In the genomic region with DNA sequence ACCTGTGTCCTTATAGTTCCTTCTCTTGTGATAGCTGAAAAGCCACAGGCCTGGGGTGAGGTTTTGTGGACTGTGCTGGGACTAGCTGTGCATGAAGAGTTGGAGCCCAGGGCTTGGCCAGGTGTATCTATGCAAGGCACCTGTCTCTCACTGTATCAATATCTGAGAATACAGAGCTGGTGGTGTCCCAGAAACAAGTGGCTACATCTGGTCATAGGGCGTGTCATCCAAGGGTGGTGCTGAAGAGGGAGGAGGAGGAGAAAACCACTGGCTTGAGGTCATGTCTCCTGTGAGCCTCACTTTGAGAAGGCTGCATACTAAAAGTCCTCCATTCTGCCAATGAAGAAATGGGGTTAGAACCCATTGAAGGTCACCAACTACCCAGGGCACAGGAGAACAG, we compare ENCODE assay signal across 34 mouse cellular contexts. TPM values are rescaled to one million over a fixed set of nuclear protein-coding genes. Genes with fewer than 3 reads are reported as not detected.
DNase-seq lines count a peak whose midpoint lies in the region; ATAC-seq lines count a peak whose summit lies in the region.
"Had no signal": no experiment of that assay in that cellular context is flagged by ENCODE, and none has a peak within 500 bp of the region (broad histone marks: within the 10 kb centered on the region; RNA-seq: fewer than 3 reads in every experiment).

No protein-coding gene starts in this region.

- no peak overlapping the region for H3K4me3 ChIP-seq in midbrain, embryonic 11.5 days (ENCODE audit: low read depth, low read length)
- no peak overlapping the region for H3K4me3 ChIP-seq in midbrain, embryonic 10.5 days
- H3K4me3 ChIP-seq in limb, embryonic 10.5 days = no peak overlapping the region
- no peak overlapping the region for H3K4me3 ChIP-seq in liver, embryonic 16.5 days (ENCODE audit: low read depth, low read length)
- H3K4me3 ChIP-seq: embryonic facial prominence, embryonic 10.5 days; embryonic facial prominence, embryonic 15.5 days; forebrain, embryonic 13.5 days; hindbrain, embryonic 12.5 days; intestine, embryonic 15.5 days; limb, embryonic 15.5 days; lung, embryonic 15.5 days; myocyte; neural tube, embryonic 12.5 days; stomach, embryonic 15.5 days had no signal

- no peak for ATAC-seq in midbrain, embryonic 11.5 days (ENCODE audit: low FRiP score)
- ATAC-seq in liver, embryonic 16.5 days (ENCODE audit: low read depth) = peak; percentile 32; the same call in 1 of the 2 replicates
- ATAC-seq: CD4-positive, CD25-positive, alpha-beta regulatory T cell, adult 4 months; forebrain, embryonic 13.5 days; hindbrain, postnatal 0 days; intestine, embryonic 15.5 days; midbrain, embryonic 16.5 days had no signal

- H3K4me2 ChIP-seq in midbrain, embryonic 11.5 days = no peak overlapping the region
- no peak overlapping the region for H3K4me2 ChIP-seq in liver, embryonic 16.5 days (ENCODE audit: low read depth, low read length)
- H3K4me2 ChIP-seq: embryonic facial prominence, embryonic 15.5 days; forebrain, embryonic 13.5 days; heart, embryonic 11.5 days; hindbrain, embryonic 12.5 days; intestine, embryonic 15.5 days; limb, embryonic 15.5 days; lung, embryonic 15.5 days; neural tube, embryonic 12.5 days; stomach, embryonic 15.5 days had no signal

- DNase-seq in midbrain, embryonic 11.5 days (ENCODE audit: low spot score, missing footprints) = peak; percentile 8
- no peak for DNase-seq in midbrain, embryonic 10.5 days (ENCODE audit: low spot score)
- peak; percentile 21 for DNase-seq in limb, embryonic 10.5 days (ENCODE audit: low spot score)
- no peak for DNase-seq in adrenal gland, postnatal 36 days
- DNase-seq in thymus, postnatal 25 days = no peak
- DNase-seq in ovary, adult 18-20 months (ENCODE audit: low spot score) = no peak
- DNase-seq: adrenal gland, postnatal 14 days; cerebellum, adult 18-20 months; cerebellum, postnatal 10 days; gastrocnemius, postnatal 25 days; heart, adult 18-20 months; heart, postnatal 36 days; kidney, adult 2 months; layer of hippocampus, postnatal 36 days; left cerebral cortex, postnatal 4 days; lung, postnatal 36 days; thymus, adult 2 months; thymus, postnatal 4 days had no signal

- H3K27ac ChIP-seq in midbrain, embryonic 11.5 days (ENCODE audit: low read depth, low read length) = no peak overlapping the region
- H3K27ac ChIP-seq in midbrain, embryonic 10.5 days (replicated peaks) = no peak overlapping the region
- H3K27ac ChIP-seq in limb, embryonic 10.5 days = no peak overlapping the region
- H3K27ac ChIP-seq in liver, embryonic 16.5 days (ENCODE audit: low read length) = no peak overlapping the region
- H3K27ac ChIP-seq: embryonic facial prominence, embryonic 10.5 days; embryonic facial prominence, embryonic 15.5 days; forebrain, embryonic 13.5 days; hindbrain, embryonic 12.5 days; hindbrain, postnatal 0 days; intestine, embryonic 15.5 days; kidney, postnatal 0 days; limb, embryonic 15.5 days; lung, embryonic 15.5 days; neural tube, embryonic 12.5 days; stomach, embryonic 15.5 days had no signal

- H3K4me1 ChIP-seq in midbrain, embryonic 11.5 days (ENCODE audit: control insufficient read depth, insufficient read depth, low read length) = peaks cover 6% of the 10 kb centered on the region
- peaks cover 18% of the 10 kb centered on the region for H3K4me1 ChIP-seq in midbrain, embryonic 10.5 days
- peaks cover 20% of the 10 kb centered on the region for H3K4me1 ChIP-seq in limb, embryonic 10.5 days
- H3K4me1 ChIP-seq in liver, embryonic 16.5 days (ENCODE audit: control insufficient read depth, low read depth, low read length) = peaks cover 6% of the 10 kb centered on the region; the same call in 1 of the 2 replicates
- H3K4me1 ChIP-seq: lung, embryonic 15.5 days had no signal

- H3K27me3 ChIP-seq in midbrain, embryonic 11.5 days (ENCODE audit: control insufficient read depth, insufficient read depth, low read length) = no peaks in the 10 kb centered on the region
- H3K27me3 ChIP-seq in midbrain, embryonic 10.5 days (ENCODE audit: low read depth, poor library complexity, severe bottlenecking) = no peaks in the 10 kb centered on the region
- no peaks in the 10 kb centered on the region for H3K27me3 ChIP-seq in limb, embryonic 10.5 days (ENCODE audit: low read depth, poor library complexity, severe bottlenecking)
- H3K27me3 ChIP-seq in liver, embryonic 16.5 days (ENCODE audit: control insufficient read depth, insufficient read depth, low read depth, low read length) = no peaks in the 10 kb centered on the region
- H3K27me3 ChIP-seq: embryonic facial prominence, embryonic 15.5 days; forebrain, embryonic 13.5 days; hindbrain, embryonic 12.5 days; intestine, embryonic 15.5 days; limb, embryonic 15.5 days; lung, embryonic 15.5 days; neural tube, embryonic 12.5 days; stomach, embryonic 15.5 days had no signal

- H3K9ac ChIP-seq in midbrain, embryonic 11.5 days (ENCODE audit: low read length) = no peak overlapping the region
- H3K9ac ChIP-seq in liver, embryonic 16.5 days (ENCODE audit: low read depth, low read length) = no peak overlapping the region
- H3K9ac ChIP-seq: embryonic facial prominence, embryonic 15.5 days; forebrain, embryonic 13.5 days; hindbrain, embryonic 12.5 days; intestine, embryonic 15.5 days; limb, embryonic 15.5 days; lung, embryonic 15.5 days; neural tube, embryonic 12.5 days; stomach, embryonic 15.5 days had no signal

- no peaks in the 10 kb centered on the region for H3K9me3 ChIP-seq in midbrain, embryonic 11.5 days (ENCODE audit: control insufficient read depth, low read length)
- H3K9me3 ChIP-seq in midbrain, embryonic 10.5 days (replicated peaks) = no peaks in the 10 kb centered on the region
- H3K9me3 ChIP-seq in limb, embryonic 10.5 days (replicated peaks) = no peaks in the 10 kb centered on the region
- H3K9me3 ChIP-seq in liver, embryonic 16.5 days (replicated peaks; ENCODE audit: control insufficient read depth, low read length) = no peaks in the 10 kb centered on the region
- H3K9me3 ChIP-seq: embryonic facial prominence, embryonic 10.5 days; embryonic facial prominence, embryonic 15.5 days; forebrain, embryonic 13.5 days; hindbrain, embryonic 12.5 days; intestine, embryonic 15.5 days; limb, embryonic 15.5 days; lung, embryonic 15.5 days; neural tube, embryonic 12.5 days; stomach, embryonic 15.5 days had no signal

- 87% methylated on average over 1 of the region's 1 CpGs for WGBS in midbrain, embryonic 11.5 days
- 93% methylated on average over 1 of the region's 1 CpGs for WGBS in midbrain, embryonic 10.5 days
- WGBS in limb, embryonic 10.5 days = 91% methylated on average over 1 of the region's 1 CpGs
- 24% methylated on average over 1 of the region's 1 CpGs for WGBS in liver, embryonic 16.5 days (ENCODE audit: insufficient replicate concordance)

- no peaks in the 10 kb centered on the region for H3K36me3 ChIP-seq in midbrain, embryonic 11.5 days (ENCODE audit: control insufficient read depth, insufficient read depth, low read length)
- no peaks in the 10 kb centered on the region for H3K36me3 ChIP-seq in midbrain, embryonic 10.5 days
- no peaks in the 10 kb centered on the region for H3K36me3 ChIP-seq in limb, embryonic 10.5 days
- H3K36me3 ChIP-seq in liver, embryonic 16.5 days (ENCODE audit: control insufficient read depth, insufficient read depth) = no peaks in the 10 kb centered on the region
- H3K36me3 ChIP-seq: embryonic facial prominence, embryonic 10.5 days; embryonic facial prominence, embryonic 15.5 days; hindbrain, embryonic 12.5 days; intestine, embryonic 15.5 days; limb, embryonic 15.5 days; lung, embryonic 15.5 days; neural tube, embryonic 12.5 days; stomach, embryonic 15.5 days had no signal

RNA-seq across cellular contexts. Expression of a gene that starts 6.2 kb away (rescaled TPM):
- polyA plus RNA-seq in midbrain, embryonic 11.5 days (2014; fragmentation: Nextera tagmentation; extraction: Ambion mirVana) = 1.9 and 2.2 TPM in 2 replicates
- 1.5 and 2.0 TPM in 2 replicates for polyA plus RNA-seq in midbrain, embryonic 10.5 days (2016; fragmentation: Nextera tagmentation; extraction: Ambion mirVana)
- 1.6 and 2.7 TPM in 2 replicates for polyA plus RNA-seq in limb, embryonic 10.5 days (2016; fragmentation: Nextera tagmentation; extraction: Ambion mirVana)
- polyA plus RNA-seq in liver, embryonic 16.5 days (2015; fragmentation: Nextera tagmentation; extraction: Ambion mirVana) = 0.15 and 0.19 TPM in 2 replicates
- total RNA-seq in adrenal gland, postnatal 36 days (2021) = 10 to 100 TPM in 1 of 2 experiments, 1 to 10 TPM in 1; 9.1 to 13.0 TPM
- polyA plus RNA-seq: CD4-positive, CD25-positive, alpha-beta regulatory T cell, adult 4 months had no signal

RNA-seq across cellular contexts. Expression of a gene that starts 10.5 kb away (rescaled TPM):
- 4.4 and 5.2 TPM in 2 replicates for polyA plus RNA-seq in midbrain, embryonic 11.5 days (2014; fragmentation: Nextera tagmentation; extraction: Ambion mirVana)
- 5.8 and 11.9 TPM in 2 replicates for polyA plus RNA-seq in midbrain, embryonic 10.5 days (2016; fragmentation: Nextera tagmentation; extraction: Ambion mirVana)
- polyA plus RNA-seq in limb, embryonic 10.5 days (2016; fragmentation: Nextera tagmentation; extraction: Ambion mirVana) = 1.9 and 4.8 TPM in 2 replicates
- 0.79 and 0.94 TPM in 2 replicates for polyA plus RNA-seq in liver, embryonic 16.5 days (2015; fragmentation: Nextera tagmentation; extraction: Ambion mirVana)
- total RNA-seq in adrenal gland, postnatal 36 days (2021) = 1 to 10 TPM; 7.1 to 8.2 TPM

RNA-seq across cellular contexts. Expression of a gene that starts 59.3 kb away (rescaled TPM):
- polyA plus RNA-seq in midbrain, embryonic 11.5 days (2014; fragmentation: Nextera tagmentation; extraction: Ambion mirVana) = 1.4 TPM in 2 replicates
- 1.9 and 2.2 TPM in 2 replicates for polyA plus RNA-seq in midbrain, embryonic 10.5 days (2016; fragmentation: Nextera tagmentation; extraction: Ambion mirVana)
- 1.3 and 1.6 TPM in 2 replicates for polyA plus RNA-seq in limb, embryonic 10.5 days (2016; fragmentation: Nextera tagmentation; extraction: Ambion mirVana)
- 0.70 and 0.85 TPM in 2 replicates for polyA plus RNA-seq in liver, embryonic 16.5 days (2015; fragmentation: Nextera tagmentation; extraction: Ambion mirVana)
- under 1 TPM; 0.33 to 0.46 TPM for total RNA-seq in adrenal gland, postnatal 36 days (2021)

Comparison
In these comparisons a context has a peak if more than half of its experiments do, and no peak if none do; other contexts are left out.
1. DNase-seq: peak in midbrain, embryonic 11.5 days (single experiment) and limb, embryonic 10.5 days (single experiment); none in midbrain, embryonic 10.5 days (single experiment), adrenal gland, postnatal 36 days (0 of 2), thymus, postnatal 25 days (single experiment) and ovary, adult 18-20 months (single experiment).